Mouse (Mus musculus) cerebellum, adult 2 months (tissue): Measurements from ENCODE around the gene Gm28036.

Source experiments
- CTCF ChIP-seq: fragments of 200-500 bp; IDR thresholded peaks from 2 replicates; pipeline ENCODE4 v1.5.1; 2011; ENCODE audit warnings: low read depth, mild to moderate bottlenecking, control low read depth, low read length, moderate library complexity, borderline replicate concordance; ENCODE audit not compliant: insufficient read depth
- POLR2A ChIP-seq: fragments of 200-500 bp; IDR thresholded peaks from 2 replicates; pipeline ENCODE4 v1.6.1; 2011; ENCODE audit warnings: low read length, control low read depth, borderline replicate concordance; ENCODE audit not compliant: insufficient read depth

GRCm38 (mm10) chr2:156079183-156079560, 47.7 kb downstream of the Gm28036 start:
- TF ChIP-seq POLR2A (no peak), CTCF (no peak)
